Mouse (Mus musculus) bone marrow, adult 2 months (tissue): ENCODE results near the gene Atp2b4.

Source experiments
- CTCF ChIP-seq: fragments of 200-500 bp; IDR thresholded peaks from 2 replicates; pipeline ENCODE4 v1.5.1; 2011; ENCODE audit warnings: low read length, control low read depth; ENCODE audit not compliant: control insufficient read depth, insufficient read depth
- POLR2A ChIP-seq: fragments of 200-500 bp; IDR thresholded peaks from 2 replicates; pipeline ENCODE4 v1.6.1; 2011; ENCODE audit warnings: low read depth, mild to moderate bottlenecking, control low read depth, low read length, borderline replicate concordance; ENCODE audit not compliant: control insufficient read depth

DNA sequence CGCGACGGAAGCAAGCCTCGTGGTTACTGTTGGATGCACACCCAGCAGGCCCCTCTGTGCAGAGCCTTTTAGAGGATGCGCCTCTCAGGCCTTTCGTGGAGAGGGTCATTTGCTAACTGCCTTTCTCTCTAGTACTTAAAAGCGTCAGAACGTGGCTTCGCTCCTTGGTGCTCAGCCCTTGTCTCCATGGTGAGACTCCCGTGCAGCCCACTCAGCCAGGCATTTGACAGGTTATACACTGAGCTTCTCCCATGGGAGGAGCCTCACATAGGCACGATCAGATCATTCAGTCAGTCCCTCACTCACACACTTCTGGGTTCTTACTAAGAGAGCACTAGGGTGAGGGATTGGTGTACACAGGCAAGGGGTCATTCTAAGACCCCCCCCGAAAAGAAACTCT, 39.7 kb upstream of the Atp2b4 start:
- TF ChIP-seq CTCF (no peak), POLR2A (no peak)
